Mouse (Mus musculus) midbrain, embryonic 10.5 days (tissue): ENCODE measurements around the gene Ap2b1. TPM values are rescaled to one million over a fixed set of nuclear protein-coding genes. Genes with fewer than 3 reads are reported as not detected.

ENCODE experiments used
- DNase-seq: peaks from one replicate; pipeline ENCODE4 v3.0.0-alpha.2; 2017; ENCODE audit warnings: low spot score
- H3K27ac ChIP-seq: fragments of 300-500 bp; sonication (generic); replicated peaks from 2 replicates; pipeline ENCODE4 v1.5.1; 2016; ENCODE audit warnings: mild to moderate bottlenecking
- H3K27me3 ChIP-seq: fragments of 300-500 bp; sonication (generic); 2 replicates; pipeline ENCODE4 v1.6.1; 2016; ENCODE audit warnings: low read depth, mild to moderate bottlenecking; ENCODE audit not compliant: poor library complexity, severe bottlenecking
- H3K36me3 ChIP-seq: fragments of 300-500 bp; sonication (generic); 2 replicates; pipeline ENCODE4 v1.6.1; 2016; ENCODE audit warnings: mild to moderate bottlenecking, moderate library complexity
- H3K4me1 ChIP-seq: fragments of 300-500 bp; sonication (generic); 2 replicates; pipeline ENCODE4 v1.6.1; 2016
- H3K4me3 ChIP-seq: fragments of 300-500 bp; sonication (generic); 2 replicates; pipeline ENCODE4 v1.5.1; 2016; ENCODE audit warnings: mild to moderate bottlenecking, moderate library complexity
- H3K9me3 ChIP-seq: fragments of 300-500 bp; sonication (generic); replicated peaks from 2 replicates; pipeline ENCODE4 v1.6.1; 2016; ENCODE audit warnings: mild to moderate bottlenecking
- WGBS: fragments of 180-500 bp; shearing (Covaris S2); methylation state at CpG from one replicate; pipeline ENCODE4 v1.1.7; 2016; 5-methylcytosine and 5-hydroxymethylcytosine counted together
- polyA plus RNA-seq: library from polyadenylated mRNA; unstranded; fragments of >200 nt; fragmentation: Nextera tagmentation; extraction: Ambion mirVana; gene quantifications from 2 replicates; pipeline ENCODE4 v1.2.1, GENCODE M21; 2016

The Ap2b1 gene
- polyA plus RNA-seq, 1 experiment from 2014 or later, result 73.5 TPM

GRCm38 (mm10) chr11:83441235-83441634, 142.4 kb downstream of the Ap2b1 start:
- Histone ChIP-seq H3K9me3 (no peaks in the 10 kb centered on the region), H3K27ac (no peak overlapping the region), H3K4me1 (peaks cover 41% of the 10 kb centered on the region), H3K36me3 (no peaks in the 10 kb centered on the region), H3K4me3 (peak overlapping the region; percentile 74; the same call in 1 of the 2 replicates), H3K27me3 (peaks cover 73% of the 10 kb centered on the region)
- no peak for DNase-seq
- WGBS, result 45% methylated on average over 7 of the region's 7 CpGs

GRCm38 (mm10) chr11:83442596-83443267, 143.9 kb downstream of the Ap2b1 start:
- Histone ChIP-seq H3K27ac (no peak overlapping the region), H3K9me3 (no peaks in the 10 kb centered on the region), H3K4me3 (peak overlapping the region; percentile 44), H3K36me3 (no peaks in the 10 kb centered on the region), H3K27me3 (peaks cover 88% of the 10 kb centered on the region), H3K4me1 (peaks cover 52% of the 10 kb centered on the region)
- 12% methylated on average over 29 of the region's 29 CpGs for WGBS
- DNase-seq, result peak; percentile 80

- no peak for DNase-seq
- Histone ChIP-seq H3K36me3 (no peaks in the 10 kb centered on the region), H3K4me1 (peaks cover 63% of the 10 kb centered on the region), H3K4me3 (no peak overlapping the region), H3K9me3 (no peaks in the 10 kb centered on the region), H3K27ac (no peak overlapping the region), H3K27me3 (peaks cover 86% of the 10 kb centered on the region)
- WGBS, result 7% methylated on average over 7 of the region's 7 CpGs
Observed at GRCm38 (mm10) chr11:83443824-83444223, 145.0 kb downstream of the Ap2b1 start.

GRCm38 (mm10) chr11:83445001-83445400, 146.2 kb downstream of the Ap2b1 start:
- peak overlapping the region; percentile 38 for H3K4me3 ChIP-seq
- H3K9me3 ChIP-seq, result no peaks in the 10 kb centered on the region
- peaks cover 86% of the 10 kb centered on the region for H3K27me3 ChIP-seq
- H3K4me1 ChIP-seq, result peaks cover 69% of the 10 kb centered on the region
- no peak overlapping the region; the same call in 1 of the 2 replicates for H3K27ac ChIP-seq
- no peaks in the 10 kb centered on the region for H3K36me3 ChIP-seq
- 27% methylated on average over 19 of the region's 19 CpGs for WGBS
- no peak for DNase-seq

GRCm38 (mm10) chr11:83447612-83448011, 148.8 kb downstream of the Ap2b1 start:
- Histone ChIP-seq H3K27me3 (peaks cover 80% of the 10 kb centered on the region), H3K4me3 (no peak overlapping the region), H3K9me3 (no peaks in the 10 kb centered on the region), H3K36me3 (no peaks in the 10 kb centered on the region), H3K4me1 (peaks cover 51% of the 10 kb centered on the region), H3K27ac (0 out of 2 replicates have a peak overlapping the region, but pooled peaks have one; percentile 42)
- whole genome bisulfite sequencing, result 76% methylated on average over 10 of the region's 10 CpGs
- DNase-seq, result no peak

GRCm38 (mm10) chr11:83448021-83448926, 149.4 kb downstream of the Ap2b1 start:
- peaks cover 77% of the 10 kb centered on the region for H3K27me3 ChIP-seq
- DNase-seq, result peak; percentile 54
- WGBS, result 47% methylated on average over 16 of the region's 16 CpGs
- H3K4me3 ChIP-seq, result no peak overlapping the region
- no peaks in the 10 kb centered on the region for H3K36me3 ChIP-seq
- peaks cover 47% of the 10 kb centered on the region for H3K4me1 ChIP-seq
- H3K27ac ChIP-seq, result peak overlapping the region; percentile 42
- no peaks in the 10 kb centered on the region for H3K9me3 ChIP-seq

GRCm38 (mm10) chr11:83448927-83449236, 150.1 kb downstream of the Ap2b1 start:
- Histone ChIP-seq H3K4me1 (peaks cover 43% of the 10 kb centered on the region), H3K4me3 (no peak overlapping the region), H3K27me3 (peaks cover 73% of the 10 kb centered on the region), H3K9me3 (no peaks in the 10 kb centered on the region), H3K27ac (peak overlapping the region; percentile 42), H3K36me3 (no peaks in the 10 kb centered on the region)
- no peak for DNase-seq

- WGBS, result 68% methylated on average over 4 of the region's 4 CpGs
Observed at GRCm38 (mm10) chr11:83449298-83449697, 150.5 kb downstream of the Ap2b1 start.

GRCm38 (mm10) chr11:83450550-83450949, 151.7 kb downstream of the Ap2b1 start:
- Histone ChIP-seq H3K4me1 (peaks cover 36% of the 10 kb centered on the region), H3K36me3 (no peaks in the 10 kb centered on the region), H3K4me3 (no peak overlapping the region), H3K9me3 (no peaks in the 10 kb centered on the region), H3K27me3 (peaks cover 73% of the 10 kb centered on the region), H3K27ac (no peak overlapping the region)
- WGBS, result 39% methylated on average over 1 of the region's 1 CpGs
- DNase-seq, result no peak

More at GRCm38 (mm10) chr11:83449298-83449697, 150.5 kb downstream of the Ap2b1 start:
- H3K4me3 ChIP-seq, result no peak overlapping the region
- H3K36me3 ChIP-seq, result no peaks in the 10 kb centered on the region
- DNase-seq, result no peak
- no peaks in the 10 kb centered on the region for H3K9me3 ChIP-seq
- H3K27ac ChIP-seq, result peak overlapping the region; percentile 42; the same call in 1 of the 2 replicates
- H3K27me3 ChIP-seq, result peaks cover 73% of the 10 kb centered on the region
- H3K4me1 ChIP-seq, result peaks cover 39% of the 10 kb centered on the region

GRCm38 (mm10) chr11:83451281-83451680, 152.5 kb downstream of the Ap2b1 start:
- H3K36me3 ChIP-seq, result no peaks in the 10 kb centered on the region
- H3K4me1 ChIP-seq, result peaks cover 38% of the 10 kb centered on the region
- DNase-seq, result no peak
- no peak overlapping the region for H3K4me3 ChIP-seq
- 89% methylated on average over 10 of the region's 10 CpGs for WGBS
- H3K27ac ChIP-seq, result no peak overlapping the region
- H3K9me3 ChIP-seq, result no peaks in the 10 kb centered on the region
- H3K27me3 ChIP-seq, result peaks cover 73% of the 10 kb centered on the region

- WGBS, result 48% methylated on average over 4 of the region's 4 CpGs
Observed at GRCm38 (mm10) chr11:83454548-83454947, 155.7 kb downstream of the Ap2b1 start.

More at GRCm38 (mm10) chr11:83454548-83454947, 155.7 kb downstream of the Ap2b1 start:
- Histone ChIP-seq H3K36me3 (no peaks in the 10 kb centered on the region), H3K27me3 (peaks cover 74% of the 10 kb centered on the region), H3K4me3 (no peak overlapping the region), H3K4me1 (peaks cover 33% of the 10 kb centered on the region), H3K27ac (0 out of 2 replicates have a peak overlapping the region, but pooled peaks have one; percentile 9), H3K9me3 (no peaks in the 10 kb centered on the region)
- no peak for DNase-seq
